In genomic region chr9:83962098-83963086, GRCm38 (mm10) we compare ENCODE assay signal across 8 mouse cellular contexts. TPM values are rescaled to one million over a fixed set of nuclear protein-coding genes. Genes with fewer than 3 reads are reported as not detected.
DNase-seq lines count a peak whose midpoint lies in the region; ATAC-seq lines count a peak whose summit lies in the region.

No protein-coding gene starts in this region.

- H3K4me2 ChIP-seq in midbrain, embryonic 11.5 days: no peak overlapping the region
- no peak overlapping the region for H3K4me2 ChIP-seq in midbrain, embryonic 15.5 days

- H3K36me3 ChIP-seq in midbrain, embryonic 11.5 days (ENCODE audit: control insufficient read depth, insufficient read depth, low read length): no peaks in the 10 kb centered on the region
- no peaks in the 10 kb centered on the region for H3K36me3 ChIP-seq in midbrain, embryonic 10.5 days
- no peaks in the 10 kb centered on the region for H3K36me3 ChIP-seq in midbrain, embryonic 15.5 days (replicated peaks)

- H3K9ac ChIP-seq in midbrain, embryonic 11.5 days (ENCODE audit: low read length): no peak overlapping the region
- H3K9ac ChIP-seq in midbrain, embryonic 15.5 days: no peak overlapping the region

- no peaks in the 10 kb centered on the region for H3K27me3 ChIP-seq in midbrain, embryonic 11.5 days (ENCODE audit: control insufficient read depth, insufficient read depth, low read length)
- H3K27me3 ChIP-seq in midbrain, embryonic 10.5 days (ENCODE audit: low read depth, poor library complexity, severe bottlenecking): no peaks in the 10 kb centered on the region
- no peaks in the 10 kb centered on the region for H3K27me3 ChIP-seq in midbrain, embryonic 15.5 days (replicated peaks)

- H3K4me1 ChIP-seq in midbrain, embryonic 11.5 days (ENCODE audit: control insufficient read depth, insufficient read depth, low read length): no peaks in the 10 kb centered on the region
- H3K4me1 ChIP-seq in midbrain, embryonic 10.5 days: no peaks in the 10 kb centered on the region
- H3K4me1 ChIP-seq in midbrain, embryonic 15.5 days: peaks cover 8% of the 10 kb centered on the region; the same call in 1 of the 2 replicates

- WGBS in midbrain, embryonic 11.5 days: 81% methylated on average over 10 of the region's 10 CpGs
- 86% methylated on average over 10 of the region's 10 CpGs for WGBS in midbrain, embryonic 10.5 days
- WGBS in midbrain, embryonic 15.5 days: 54% methylated on average over 10 of the region's 10 CpGs

- H3K9me3 ChIP-seq in midbrain, embryonic 11.5 days (ENCODE audit: control insufficient read depth, low read length): no peaks in the 10 kb centered on the region
- no peaks in the 10 kb centered on the region for H3K9me3 ChIP-seq in midbrain, embryonic 10.5 days (replicated peaks)
- no peaks in the 10 kb centered on the region for H3K9me3 ChIP-seq in midbrain, embryonic 15.5 days

- H3K4me3 ChIP-seq in midbrain, embryonic 11.5 days (ENCODE audit: low read depth, low read length): no peak overlapping the region
- H3K4me3 ChIP-seq in midbrain, embryonic 10.5 days: no peak overlapping the region
- H3K4me3 ChIP-seq in midbrain, embryonic 15.5 days: no peak overlapping the region

- no peak for DNase-seq in midbrain, embryonic 11.5 days (ENCODE audit: low spot score, missing footprints)
- no peak for DNase-seq in midbrain, embryonic 10.5 days (ENCODE audit: low spot score)
- DNase-seq in cerebellum, adult 9-10 months: peak; percentile 79
- DNase-seq in heart, adult 9 months (ENCODE audit: low spot score in 2 of 2): peak; percentile 18 to 62
- peak; percentile 27 to 63 for DNase-seq in layer of hippocampus, postnatal 25 days (ENCODE audit: extremely low spot score in 1 of 2, low spot score in 1 of 2)
- DNase-seq in T-cell, adult 2 months (ENCODE audit: low spot score): no peak

- no peak overlapping the region for H3K27ac ChIP-seq in midbrain, embryonic 11.5 days (ENCODE audit: low read depth, low read length)
- H3K27ac ChIP-seq in midbrain, embryonic 10.5 days (replicated peaks): no peak overlapping the region
- 0 out of 2 replicates have a peak overlapping the region, but pooled peaks have one; percentile 45 for H3K27ac ChIP-seq in midbrain, embryonic 15.5 days

- ATAC-seq in midbrain, embryonic 11.5 days (ENCODE audit: low FRiP score): 0 out of 2 replicates have a peak, but pooled peaks have one; percentile 24
- peak; percentile 88 for ATAC-seq in midbrain, embryonic 15.5 days (replicated peaks)
- ATAC-seq in CD4-positive, CD25-positive, alpha-beta regulatory T cell, adult 4 months: no peak

RNA-seq across cellular contexts. Expression of gene Bckdhb, which starts 37.4 kb away (rescaled TPM):
- 56.9 and 69.7 TPM in 2 replicates for polyA plus RNA-seq in midbrain, embryonic 11.5 days (2014; fragmentation: Nextera tagmentation; extraction: Ambion mirVana)
- 57.2 and 68.6 TPM in 2 replicates for polyA plus RNA-seq in midbrain, embryonic 10.5 days (2016; fragmentation: Nextera tagmentation; extraction: Ambion mirVana)
- total RNA-seq in layer of hippocampus, postnatal 25 days (2021): 10 to 100 TPM; 38.4 to 42.9 TPM
- polyA plus RNA-seq in midbrain, embryonic 15.5 days (2015; fragmentation: Nextera tagmentation; extraction: Ambion mirVana): 28.6 and 28.7 TPM in 2 replicates
- polyA plus RNA-seq in CD4-positive, CD25-positive, alpha-beta regulatory T cell, adult 4 months (2017; shearing (Covaris generic)): 10 to 100 TPM; 11.6 to 14.2 TPM

Comparison
In these comparisons a context has a peak if more than half of its experiments do, and no peak if none do; other contexts are left out.
1. DNase-seq: peak in cerebellum, adult 9-10 months (single experiment), heart, adult 9 months (2 of 2) and layer of hippocampus, postnatal 25 days (2 of 2); none in midbrain, embryonic 11.5 days (single experiment), midbrain, embryonic 10.5 days (single experiment) and T-cell, adult 2 months (single experiment).